Mouse (Mus musculus): ENCODE data around the gene Pim2.
"Not testable (repeated sequence)": the region's sequence is repeated elsewhere in the genome, so short reads cannot be mapped to it uniquely, and the experiment has no call there.

- TF ChIP-seq POLR2A (IDR thresholded peaks at IDR 0.05; ENCODE audit: low read depth, low read length); CTCF (IDR thresholded peaks at IDR 0.05; ENCODE audit: extremely low read depth, insufficient read length, insufficient replicate concordance, low read depth, low read length): not testable (repeated sequence)
These were observed 31.2 kb downstream of the Pim2 start, which contains the start of gene Gm10490 for GRCm38 (mm10) chrX:7909242-7909641.

Data from small intestine, adult 2 months (tissue).